Mouse (Mus musculus) liver, adult 2 months (tissue): ENCODE results near the gene Lingo3.

Experiments used
- CTCF ChIP-seq: fragments of 200-500 bp; IDR thresholded peaks from 2 replicates; pipeline ENCODE4 v1.5.1; 2011; ENCODE audit warnings: low read depth, low read length, control low read depth
- POLR2A ChIP-seq: fragments of 200-500 bp; IDR thresholded peaks from 2 replicates; pipeline ENCODE4 v1.6.1; 2011; ENCODE audit warnings: low read length, control low read depth; ENCODE audit not compliant: insufficient read depth; ENCODE audit errors: extremely low read depth

- TF ChIP-seq CTCF: no peak
- TF ChIP-seq POLR2A: no peak
These were observed 13.5 kb upstream of the Lingo3 start for GRCm38 (mm10) chr10:80857386-80857785.
